Mouse (Mus musculus) olfactory bulb, adult 2 months (tissue): ENCODE data around the gene Itga2b.

ENCODE experiments used
- CTCF ChIP-seq: fragments of 200-500 bp; IDR thresholded peaks from 2 replicates; pipeline ENCODE4 v1.5.1; 2012; ENCODE audit warnings: low read depth, mild to moderate bottlenecking, low read length, moderate library complexity; ENCODE audit not compliant: insufficient read depth
- POLR2A ChIP-seq: fragments of 200-500 bp; IDR thresholded peaks from 2 replicates; pipeline ENCODE4 v1.6.1; 2012; ENCODE audit warnings: mild to moderate bottlenecking, low read depth, low read length, moderate library complexity; ENCODE audit not compliant: insufficient read depth

- TF ChIP-seq CTCF (no peak), POLR2A (no peak)
These were observed 34.9 kb downstream of the Itga2b start for GRCm38 (mm10) chr11:102434816-102435705.
